Mouse (Mus musculus): ENCODE measurements at regions not wholly inside any gene's neighbourhood (a gene's known extent, or its start where the extent isn't known, plus 50 kb on each side); places are given as distances from the start of the nearest gene placed in this dataset.

GRCm38 (mm10) chr13:46203551-46203950 is 70.0 kb upstream of the Stmnd1 start:
- no peak for TF ChIP-seq USF1 (IDR thresholded peaks at IDR 0.05; ENCODE audit: low read depth)
- no peak for TF ChIP-seq CTCF (IDR thresholded peaks at IDR 0.05; ENCODE audit: control insufficient read depth, insufficient read depth, insufficient read length)
- no peak for TF ChIP-seq MYOG (IDR thresholded peaks at IDR 0.05; ENCODE audit: control insufficient read depth, extremely low read depth, insufficient read length)
- no peak for TF ChIP-seq MYOD1 (IDR thresholded peaks at IDR 0.05; ENCODE audit: control insufficient read depth, insufficient read length, low read depth)
- no peak for TF ChIP-seq FOSL1 (IDR thresholded peaks at IDR 0.05; ENCODE audit: insufficient read depth, low read length, poor library complexity, severe bottlenecking)

All from C2C12 (cell line).